Mouse (Mus musculus) liver, embryonic 13.5 days (tissue): ENCODE results near the gene Rfx8. TPM values are rescaled to one million over a fixed set of nuclear protein-coding genes. Genes with fewer than 3 reads are reported as not detected.

Source experiments
- polyA plus RNA-seq: library from polyadenylated mRNA; unstranded; fragments of >200 nt; fragmentation: Nextera tagmentation; extraction: Ambion mirVana; gene quantifications from 2 replicates; pipeline ENCODE4 v1.2.1, GENCODE M21; 2015

Rfx8 gene
- polyA plus RNA-seq, 1 experiment from 2014 or later, result 0.06 TPM

Other genes starting within 250 kb of the Rfx8 start
- gene Tbc1d8, start 242.2 kb downstream of the Rfx8 start, polyA plus RNA-seq, result 2.7 and 3.0 TPM in 2 replicates
- 10.9 and 11.3 TPM in 2 replicates for gene Cnot11, start 186.0 kb downstream of the Rfx8 start, polyA plus RNA-seq
- 17.1 and 19.3 TPM in 2 replicates for gene Rnf149, start 143.6 kb downstream of the Rfx8 start, polyA plus RNA-seq
- 0.02 and 0.03 TPM in 2 replicates for gene Creg2, start 69.5 kb downstream of the Rfx8 start, polyA plus RNA-seq
- not detected in 2 replicates for gene Gm3646, start 84.3 kb upstream of the Rfx8 start, polyA plus RNA-seq
- 3.5 and 3.8 TPM in 2 replicates for gene Map4k4, start 179.9 kb upstream of the Rfx8 start, polyA plus RNA-seq